Mouse (Mus musculus): ENCODE measurements at regions not wholly inside any gene's neighbourhood (a gene's known extent, or its start where the extent isn't known, plus 50 kb on each side); places are given as distances from the start of the nearest gene placed in this dataset.

DNA sequence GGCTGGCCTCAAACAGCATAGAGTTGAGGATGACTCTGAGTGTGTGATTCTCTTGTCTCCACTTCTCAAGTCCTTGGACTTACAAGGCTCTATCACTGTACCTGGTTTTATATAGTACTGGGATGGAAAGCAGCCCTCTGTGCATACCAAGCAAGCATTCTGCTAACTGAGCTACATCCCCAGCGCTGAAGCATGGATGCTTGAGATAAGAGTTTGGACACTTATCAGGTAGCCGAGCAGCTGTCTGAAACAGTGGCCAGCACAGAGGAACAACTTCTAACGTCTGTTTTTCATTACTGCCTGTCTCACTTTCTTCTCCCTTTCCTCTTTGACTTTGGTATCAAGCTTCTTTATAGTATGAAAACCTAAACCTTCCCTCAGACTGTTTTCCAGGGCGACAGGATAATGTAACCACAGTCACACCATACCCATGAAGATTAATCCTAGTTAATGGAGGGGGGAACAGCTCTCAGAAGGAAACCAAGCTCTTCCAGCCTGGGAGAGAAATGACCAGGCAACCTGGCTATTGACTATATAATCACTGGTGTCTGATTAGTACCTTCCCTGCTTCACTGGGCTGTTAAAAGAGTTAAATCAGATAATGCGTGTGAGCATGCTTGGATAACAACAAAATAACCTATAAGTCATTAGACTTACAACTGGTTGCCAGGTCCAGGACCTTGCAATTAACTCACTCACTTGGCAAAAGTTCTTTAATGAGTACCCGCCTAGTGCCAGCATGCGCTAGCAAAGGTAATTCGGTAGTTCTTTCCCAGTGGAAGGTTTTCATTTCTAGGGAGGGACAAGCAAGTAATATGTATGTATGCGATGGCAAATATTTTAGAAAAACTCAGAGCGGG lies 382.5 kb downstream of the Brinp2 start:
- Histone ChIP-seq H3K9me3 (ENCODE audit: control insufficient read depth, low read length) (no peaks in the 10 kb centered on the region), H3K4me1 (replicated peaks; ENCODE audit: control insufficient read depth, insufficient read depth) (no peaks in the 10 kb centered on the region), H3K27ac (replicated peaks) (no peak overlapping the region), H3K27me3 (ENCODE audit: control insufficient read depth, insufficient read depth, low read length) (no peaks in the 10 kb centered on the region), H3K4me3 (ENCODE audit: low read depth, low read length) (no peak overlapping the region), H3K4me2 (replicated peaks; ENCODE audit: low read depth) (no peak overlapping the region), H3K9ac (ENCODE audit: low read length) (no peak overlapping the region), H3K36me3 (ENCODE audit: control insufficient read depth, insufficient read depth, low read length) (no peaks in the 10 kb centered on the region)
- no peak for ATAC-seq (ENCODE audit: low FRiP score, low TSS enrichment)
- TF ChIP-seq EP300 (optimal IDR thresholded peaks at IDR 0.05), result no peak
- TF ChIP-seq CTCF (IDR thresholded peaks at IDR 0.05; ENCODE audit: low read depth), result no peak
- DNase-seq (ENCODE audit: low spot score), result no peak
- 76% methylated on average over 10 of the region's 10 CpGs for WGBS

DNA sequence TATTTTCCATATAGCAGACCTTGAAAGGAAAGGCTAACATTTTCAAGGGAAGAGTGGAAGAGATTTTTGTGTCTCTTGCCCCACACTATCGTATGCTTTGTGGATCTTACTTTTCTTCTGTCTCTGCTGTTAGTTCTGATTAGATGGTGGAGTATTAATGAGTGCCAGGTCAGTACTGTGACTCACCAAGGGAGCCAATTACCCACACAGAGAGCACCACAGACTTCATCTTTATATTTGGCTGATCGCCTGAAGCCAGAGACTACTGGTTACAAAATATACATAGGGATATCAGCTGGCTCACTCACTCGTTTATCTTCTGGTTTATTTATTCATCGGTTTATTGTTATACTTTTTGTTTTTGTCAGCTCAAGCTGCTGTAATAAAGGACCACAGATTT lies 381.5 kb downstream of the Brinp2 start:
- no peak overlapping the region for H3K4me2 ChIP-seq (replicated peaks; ENCODE audit: low read depth)
- DNase-seq (ENCODE audit: low spot score) (no peak), ATAC-seq (ENCODE audit: low FRiP score, low TSS enrichment) (no peak)
- H3K27ac ChIP-seq (replicated peaks), result no peak overlapping the region
- 53% methylated on average over 4 of the region's 4 CpGs for WGBS
- H3K36me3 ChIP-seq (ENCODE audit: control insufficient read depth, insufficient read depth, low read length), result no peaks in the 10 kb centered on the region
- TF ChIP-seq CTCF (IDR thresholded peaks at IDR 0.05; ENCODE audit: low read depth) (no peak), EP300 (optimal IDR thresholded peaks at IDR 0.05) (no peak)
- H3K9ac ChIP-seq (ENCODE audit: low read length), result no peak overlapping the region
- no peaks in the 10 kb centered on the region for H3K4me1 ChIP-seq (replicated peaks; ENCODE audit: control insufficient read depth, insufficient read depth)
- H3K4me3 ChIP-seq (ENCODE audit: low read depth, low read length), result no peak overlapping the region
- H3K27me3 ChIP-seq (ENCODE audit: control insufficient read depth, insufficient read depth, low read length), result no peaks in the 10 kb centered on the region
- H3K9me3 ChIP-seq (ENCODE audit: control insufficient read depth, low read length), result no peaks in the 10 kb centered on the region

DNA sequence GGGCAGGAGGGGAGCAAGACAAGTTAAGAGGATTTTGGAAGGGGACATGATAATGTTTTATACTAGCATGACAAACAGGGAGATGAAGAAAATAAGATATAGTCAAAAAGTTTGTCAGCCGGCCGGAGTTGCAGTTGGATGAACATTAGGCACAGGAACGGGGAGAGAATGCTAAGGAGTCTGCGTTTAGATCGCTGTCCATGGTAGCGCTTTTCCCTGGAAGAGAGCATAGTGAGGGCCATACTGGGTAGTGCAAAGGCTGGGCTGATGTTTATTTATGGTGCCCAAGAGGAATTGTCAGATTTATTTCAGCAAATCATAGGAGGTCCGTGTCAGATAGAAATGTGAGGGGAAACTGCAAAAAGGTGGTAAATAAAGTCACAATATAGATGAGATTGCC lies 337.0 kb downstream of the Brinp2 start:
- H3K4me1 ChIP-seq (replicated peaks; ENCODE audit: control insufficient read depth, insufficient read depth), result no peaks in the 10 kb centered on the region
- TF ChIP-seq CTCF (IDR thresholded peaks at IDR 0.05; ENCODE audit: low read depth) (no peak), EP300 (optimal IDR thresholded peaks at IDR 0.05) (no peak)
- DNase-seq (ENCODE audit: low spot score) (no peak), ATAC-seq (ENCODE audit: low FRiP score, low TSS enrichment) (no peak)
- H3K9me3 ChIP-seq (ENCODE audit: control insufficient read depth, low read length), result no peaks in the 10 kb centered on the region
- H3K36me3 ChIP-seq (ENCODE audit: control insufficient read depth, insufficient read depth, low read length), result no peaks in the 10 kb centered on the region
- no peak overlapping the region for H3K4me2 ChIP-seq (replicated peaks; ENCODE audit: low read depth)
- no peak overlapping the region for H3K27ac ChIP-seq (replicated peaks)
- no peaks in the 10 kb centered on the region for H3K27me3 ChIP-seq (ENCODE audit: control insufficient read depth, insufficient read depth, low read length)
- no peak overlapping the region for H3K9ac ChIP-seq (ENCODE audit: low read length)
- H3K4me3 ChIP-seq (ENCODE audit: low read depth, low read length), result no peak overlapping the region
- WGBS, result 19% methylated on average over 7 of the region's 7 CpGs

DNA sequence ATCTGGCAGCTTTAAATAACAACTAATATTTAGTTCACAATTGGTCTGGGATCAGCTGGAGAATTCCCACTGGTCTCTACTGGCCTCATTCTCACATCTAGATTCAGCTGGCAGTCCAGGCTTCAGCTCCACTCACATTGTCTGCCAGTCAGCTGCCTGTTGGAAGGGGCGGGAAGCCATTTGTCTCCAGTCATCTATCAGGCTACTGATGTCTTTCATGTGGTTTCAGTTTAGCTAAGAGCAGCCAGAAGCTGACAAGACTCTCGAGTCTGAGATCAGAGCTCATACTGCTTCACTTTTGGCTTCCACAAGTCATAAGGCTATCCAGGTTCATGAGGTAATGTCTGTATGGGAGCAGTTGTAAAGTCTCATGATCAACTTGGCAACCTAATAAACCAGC lies 316.4 kb downstream of the Brinp2 start:
- TF ChIP-seq CTCF (IDR thresholded peaks at IDR 0.05; ENCODE audit: low read depth) (no peak), EP300 (optimal IDR thresholded peaks at IDR 0.05) (no peak)
- WGBS, result 32% methylated on average over 2 of the region's 2 CpGs

DNA sequence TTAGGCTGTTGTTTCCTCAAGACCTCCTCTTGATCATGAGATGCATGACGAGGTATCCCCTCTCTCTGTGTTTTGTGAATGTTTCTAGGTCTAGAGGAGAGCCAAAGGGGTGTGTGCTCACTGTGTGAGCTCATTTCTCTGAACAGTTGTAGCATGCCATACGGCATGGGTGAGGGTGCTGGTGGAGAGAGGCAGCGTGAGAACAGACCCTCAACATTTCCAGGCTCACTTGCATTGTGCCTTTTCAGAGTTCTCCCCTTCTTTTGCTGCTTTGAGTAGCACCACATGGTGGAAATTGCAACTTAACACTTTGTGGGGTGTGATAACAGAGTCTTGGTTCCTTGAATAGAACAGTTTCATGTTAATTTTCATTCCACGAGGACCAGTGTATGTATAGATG lies 315.8 kb downstream of the Brinp2 start:
- Histone ChIP-seq H3K36me3 (ENCODE audit: control insufficient read depth, insufficient read depth, low read length) (no peaks in the 10 kb centered on the region), H3K9me3 (ENCODE audit: control insufficient read depth, low read length) (no peaks in the 10 kb centered on the region), H3K4me1 (replicated peaks; ENCODE audit: control insufficient read depth, insufficient read depth) (no peaks in the 10 kb centered on the region), H3K27me3 (ENCODE audit: control insufficient read depth, insufficient read depth, low read length) (no peaks in the 10 kb centered on the region), H3K4me2 (replicated peaks; ENCODE audit: low read depth) (no peak overlapping the region), H3K4me3 (ENCODE audit: low read depth, low read length) (no peak overlapping the region), H3K9ac (ENCODE audit: low read length) (no peak overlapping the region), H3K27ac (replicated peaks) (no peak overlapping the region)
- no peak for TF ChIP-seq CTCF (IDR thresholded peaks at IDR 0.05; ENCODE audit: low read depth)
- no peak for TF ChIP-seq EP300 (optimal IDR thresholded peaks at IDR 0.05)
- DNase-seq (ENCODE audit: low spot score) (no peak), ATAC-seq (ENCODE audit: low FRiP score, low TSS enrichment) (no peak)
- WGBS, result 66% methylated on average over 4 of the region's 4 CpGs

More for the DNA sequence above, 316.4 kb downstream of the Brinp2 start:
- ATAC-seq (ENCODE audit: low FRiP score, low TSS enrichment), result no peak
- no peak overlapping the region for H3K27ac ChIP-seq (replicated peaks)
- no peak for DNase-seq (ENCODE audit: low spot score)
- no peaks in the 10 kb centered on the region for H3K36me3 ChIP-seq (ENCODE audit: control insufficient read depth, insufficient read depth, low read length)
- no peak overlapping the region for H3K4me3 ChIP-seq (ENCODE audit: low read depth, low read length)
- no peaks in the 10 kb centered on the region for H3K4me1 ChIP-seq (replicated peaks; ENCODE audit: control insufficient read depth, insufficient read depth)
- H3K9ac ChIP-seq (ENCODE audit: low read length), result no peak overlapping the region
- H3K9me3 ChIP-seq (ENCODE audit: control insufficient read depth, low read length), result no peaks in the 10 kb centered on the region
- no peaks in the 10 kb centered on the region for H3K27me3 ChIP-seq (ENCODE audit: control insufficient read depth, insufficient read depth, low read length)
- H3K4me2 ChIP-seq (replicated peaks; ENCODE audit: low read depth), result no peak overlapping the region

DNA sequence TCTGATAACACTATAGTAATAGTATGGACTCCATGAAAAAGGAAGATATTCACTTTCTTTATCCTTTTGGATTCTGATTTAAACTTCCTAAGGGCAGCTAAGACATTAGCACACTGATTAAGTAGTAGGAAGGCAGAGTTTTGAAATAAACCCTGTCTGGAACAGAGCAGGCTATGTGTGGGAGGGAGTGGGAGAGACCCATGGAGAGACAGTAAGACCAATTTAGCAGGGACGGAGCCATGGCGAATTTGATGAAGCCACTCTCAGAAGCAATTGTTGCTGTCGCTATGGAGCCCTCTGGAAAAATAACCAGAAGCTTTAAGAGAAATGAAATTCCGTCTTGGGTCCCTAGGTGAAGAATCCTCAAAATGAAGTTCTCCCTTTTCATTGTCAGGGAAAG lies 303.5 kb downstream of the Brinp2 start:
- Histone ChIP-seq H3K4me3 (ENCODE audit: low read depth, low read length) (no peak overlapping the region), H3K27ac (replicated peaks) (no peak overlapping the region), H3K36me3 (ENCODE audit: control insufficient read depth, insufficient read depth, low read length) (no peaks in the 10 kb centered on the region), H3K4me2 (replicated peaks; ENCODE audit: low read depth) (no peak overlapping the region), H3K27me3 (ENCODE audit: control insufficient read depth, insufficient read depth, low read length) (no peaks in the 10 kb centered on the region), H3K9me3 (ENCODE audit: control insufficient read depth, low read length) (no peaks in the 10 kb centered on the region), H3K4me1 (replicated peaks; ENCODE audit: control insufficient read depth, insufficient read depth) (no peaks in the 10 kb centered on the region), H3K9ac (ENCODE audit: low read length) (no peak overlapping the region)
- DNase-seq (ENCODE audit: low spot score), result no peak
- ATAC-seq (ENCODE audit: low FRiP score, low TSS enrichment), result no peak
- 74% methylated on average over 4 of the region's 4 CpGs for WGBS
- no peak for TF ChIP-seq EP300 (optimal IDR thresholded peaks at IDR 0.05)
- TF ChIP-seq CTCF (IDR thresholded peaks at IDR 0.05; ENCODE audit: low read depth), result no peak
